Mouse (Mus musculus) lung, embryonic 14.5 days (tissue): ENCODE results near the gene Gm5134. TPM values are rescaled to one million over a fixed set of nuclear protein-coding genes. Genes with fewer than 3 reads are reported as not detected.

Experiments used
- ATAC-seq: fragments of 200-750 bp; cut with Nextera tagmentation; 2 replicates; pipeline ENCODE4 v1.8.0; 2017; ENCODE audit warnings: mild to moderate bottlenecking, moderate TSS enrichment, moderate library complexity; ENCODE audit not compliant: insufficient read depth
- DNase-seq: peaks from one replicate; pipeline ENCODE4 v3.0.0-alpha.2; 2015
- H3K27ac ChIP-seq: fragments of 300-500 bp; sonication (generic); 2 replicates; pipeline ENCODE4 v1.5.1; 2014; ENCODE audit warnings: low read depth, mild to moderate bottlenecking, moderate library complexity
- H3K27me3 ChIP-seq: fragments of 300-500 bp; sonication (generic); 2 replicates; pipeline ENCODE4 v1.6.1; 2014; ENCODE audit warnings: low read length, control low read depth; ENCODE audit not compliant: insufficient read depth
- H3K36me3 ChIP-seq: fragments of 300-500 bp; sonication (generic); 2 replicates; pipeline ENCODE4 v1.6.1; 2014; ENCODE audit warnings: control low read depth; ENCODE audit not compliant: insufficient read depth
- H3K4me1 ChIP-seq: fragments of 300-500 bp; sonication (generic); 2 replicates; pipeline ENCODE4 v1.6.1; 2014; ENCODE audit warnings: antibody characterized with exemption, control low read depth; ENCODE audit not compliant: insufficient read depth
- H3K4me2 ChIP-seq: fragments of 300-500 bp; sonication (generic); 2 replicates; pipeline ENCODE4 v1.6.1; 2014; ENCODE audit warnings: mild to moderate bottlenecking
- H3K4me3 ChIP-seq: fragments of 300-500 bp; sonication (generic); 2 replicates; pipeline ENCODE4 v1.5.1; 2014; ENCODE audit warnings: low read depth, low read length
- H3K9ac ChIP-seq: fragments of 300-500 bp; sonication (generic); 2 replicates; pipeline ENCODE4 v1.6.1; 2014
- H3K9me3 ChIP-seq: fragments of 300-500 bp; sonication (generic); 2 replicates; pipeline ENCODE4 v1.6.1; 2016; ENCODE audit warnings: low read depth, low read length, control low read depth
- CTCF ChIP-seq: IDR thresholded peaks from 2 replicates; pipeline ENCODE4 v1.5.1; 2016; ENCODE audit warnings: antibody characterized with exemption, low read depth
- WGBS: fragments of 180-500 bp; shearing (Covaris S2); extraction: QIAGEN DNeasy Blood & Tissue Kit; methylation state at CpG from one replicate; pipeline ENCODE4 v1.1.7; 2014; 5-methylcytosine and 5-hydroxymethylcytosine counted together
- polyA plus RNA-seq: library from polyadenylated mRNA; unstranded; fragments of >200 nt; fragmentation: Nextera tagmentation; extraction: Ambion mirVana; gene quantifications from 2 replicates; pipeline ENCODE4 v1.2.1, GENCODE M21; 2014

Gene Gm5134
- polyA plus RNA-seq, 1 experiment from 2014 or later, result 0.14 TPM

- Histone ChIP-seq H3K9me3 (no peaks in the 10 kb centered on the region), H3K9ac (no peak overlapping the region), H3K4me3 (no peak overlapping the region), H3K4me2 (no peak overlapping the region), H3K4me1 (no peaks in the 10 kb centered on the region), H3K36me3 (no peaks in the 10 kb centered on the region), H3K27ac (no peak overlapping the region), H3K27me3 (no peaks in the 10 kb centered on the region)
- TF ChIP-seq CTCF, result no peak
- WGBS, result 81% methylated on average over 3 of the region's 3 CpGs
- ATAC-seq (no peak), DNase-seq (no peak)
Measured at GRCm38 (mm10) chr10:76016886-76017285, 62.6 kb downstream of the Gm5134 start.

GRCm38 (mm10) chr10:76021728-76022127 lies 67.4 kb downstream of the Gm5134 start:
- Histone ChIP-seq H3K27me3 (no peaks in the 10 kb centered on the region), H3K9ac (no peak overlapping the region), H3K36me3 (no peaks in the 10 kb centered on the region), H3K4me1 (no peaks in the 10 kb centered on the region), H3K27ac (no peak overlapping the region), H3K4me3 (no peak overlapping the region), H3K4me2 (no peak overlapping the region), H3K9me3 (no peaks in the 10 kb centered on the region)
- WGBS, result 25% methylated on average over 3 of the region's 3 CpGs
- DNase-seq, result no peak
- no peak for TF ChIP-seq CTCF
- ATAC-seq, result no peak

GRCm38 (mm10) chr10:76023921-76024320 lies 69.6 kb downstream of the Gm5134 start:
- no peak overlapping the region for H3K4me2 ChIP-seq
- H3K36me3 ChIP-seq, result no peaks in the 10 kb centered on the region
- H3K27ac ChIP-seq, result no peak overlapping the region
- no peak overlapping the region for H3K4me3 ChIP-seq
- TF ChIP-seq CTCF, result no peak
- H3K4me1 ChIP-seq, result no peaks in the 10 kb centered on the region
- no peak for DNase-seq
- no peak for ATAC-seq
- H3K27me3 ChIP-seq, result no peaks in the 10 kb centered on the region
- 87% methylated on average over 6 of the region's 6 CpGs for WGBS
- no peaks in the 10 kb centered on the region for H3K9me3 ChIP-seq
- H3K9ac ChIP-seq, result no peak overlapping the region

- no peak overlapping the region for H3K9ac ChIP-seq
- no peaks in the 10 kb centered on the region for H3K9me3 ChIP-seq
- 95% methylated on average over 10 of the region's 10 CpGs for WGBS
- no peak for DNase-seq
- no peak overlapping the region for H3K27ac ChIP-seq
- no peak overlapping the region for H3K4me3 ChIP-seq
- ATAC-seq, result no peak
- H3K4me1 ChIP-seq, result no peaks in the 10 kb centered on the region
- H3K27me3 ChIP-seq, result no peaks in the 10 kb centered on the region
- no peak overlapping the region for H3K4me2 ChIP-seq
- no peak for TF ChIP-seq CTCF
- no peaks in the 10 kb centered on the region for H3K36me3 ChIP-seq
Measured at GRCm38 (mm10) chr10:76025470-76026190, 71.3 kb downstream of the Gm5134 start.

- Histone ChIP-seq H3K4me1 (0 out of 2 replicates have a peak, but pooled peaks cover 4% of the 10 kb centered on the region), H3K4me3 (no peak overlapping the region), H3K4me2 (no peak overlapping the region), H3K9me3 (no peaks in the 10 kb centered on the region), H3K27ac (no peak overlapping the region; the same call in 1 of the 2 replicates), H3K9ac (no peak overlapping the region), H3K36me3 (no peaks in the 10 kb centered on the region), H3K27me3 (no peaks in the 10 kb centered on the region)
- DNase-seq, result peak; percentile 29
- no peak for TF ChIP-seq CTCF
- no peak for ATAC-seq
- WGBS, result 49% methylated on average over 12 of the region's 12 CpGs
Measured at GRCm38 (mm10) chr10:76027127-76028015, 73.1 kb downstream of the Gm5134 start.

GRCm38 (mm10) chr10:76028016-76028366 lies 73.7 kb downstream of the Gm5134 start:
- H3K4me3 ChIP-seq, result no peak overlapping the region
- TF ChIP-seq CTCF, result no peak
- H3K4me2 ChIP-seq, result no peak overlapping the region
- 0 out of 2 replicates have a peak, but pooled peaks cover 4% of the 10 kb centered on the region for H3K4me1 ChIP-seq
- H3K27me3 ChIP-seq, result no peaks in the 10 kb centered on the region
- H3K9ac ChIP-seq, result no peak overlapping the region; the same call in 1 of the 2 replicates
- no peaks in the 10 kb centered on the region for H3K9me3 ChIP-seq
- peak; percentile 5 for DNase-seq
- 11% methylated on average over 4 of the region's 4 CpGs for WGBS
- H3K27ac ChIP-seq, result 0 out of 2 replicates have a peak overlapping the region, but pooled peaks have one; percentile 38
- ATAC-seq, result no peak
- no peaks in the 10 kb centered on the region for H3K36me3 ChIP-seq

GRCm38 (mm10) chr10:76028396-76028795 lies 74.1 kb downstream of the Gm5134 start:
- 0 out of 2 replicates have a peak, but pooled peaks cover 4% of the 10 kb centered on the region for H3K4me1 ChIP-seq
- WGBS, result 53% methylated on average over 9 of the region's 9 CpGs
- no peaks in the 10 kb centered on the region for H3K9me3 ChIP-seq
- H3K4me3 ChIP-seq, result no peak overlapping the region
- ATAC-seq (no peak), DNase-seq (no peak)
- H3K27me3 ChIP-seq, result no peaks in the 10 kb centered on the region
- no peak overlapping the region for H3K9ac ChIP-seq
- no peak overlapping the region for H3K4me2 ChIP-seq
- peak overlapping the region; percentile 38; the same call in 1 of the 2 replicates for H3K27ac ChIP-seq
- TF ChIP-seq CTCF, result no peak
- no peaks in the 10 kb centered on the region for H3K36me3 ChIP-seq
